Mouse (Mus musculus) liver, embryonic 14.5 days (tissue): ENCODE results near the gene Cib3.

Experiments
- CTCF ChIP-seq: IDR thresholded peaks from 2 replicates; pipeline ENCODE4 v1.5.1; 2016; ENCODE audit warnings: antibody characterized with exemption, low read depth, control low read depth
- EP300 ChIP-seq: IDR thresholded peaks from 2 replicates; pipeline ENCODE4 v1.6.1; 2016; ENCODE audit warnings: antibody characterized with exemption, low read depth

DNA sequence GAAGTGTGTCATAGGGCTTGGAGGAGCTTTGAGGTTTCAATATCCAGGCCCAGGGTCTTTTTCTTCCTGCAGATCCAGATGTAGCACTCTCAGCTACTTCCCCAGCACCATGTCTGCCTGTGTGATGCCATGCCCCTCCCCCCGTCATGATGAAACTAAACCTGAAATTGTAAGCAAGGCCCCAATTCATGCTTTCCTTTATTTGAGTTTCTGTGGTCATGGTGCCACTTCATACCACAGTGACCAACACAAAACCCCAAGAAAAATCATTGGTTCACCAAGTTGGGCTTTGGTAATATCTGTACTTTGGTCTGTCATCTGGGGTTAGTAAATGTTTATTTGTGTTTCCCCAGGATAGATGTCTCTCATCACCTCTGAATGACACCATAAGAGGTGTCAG lies 4.1 kb downstream of the Cib3 start:
- TF ChIP-seq CTCF (no peak), EP300 (no peak)
